Mouse (Mus musculus): ENCODE results near the gene Traf2. TPM values are rescaled to one million over a fixed set of nuclear protein-coding genes. Genes with fewer than 3 reads are reported as not detected.
A peak's percentile ranks its signal among the peaks of the same experiment; 100 is the strongest.
"Not testable (repeated sequence)": the region's sequence is repeated elsewhere in the genome, so short reads cannot be mapped to it uniquely, and the experiment has no call there.

Traf2 gene
- polyA plus RNA-seq, 1 experiment from 2014 or later: 10.6 TPM

DNA sequence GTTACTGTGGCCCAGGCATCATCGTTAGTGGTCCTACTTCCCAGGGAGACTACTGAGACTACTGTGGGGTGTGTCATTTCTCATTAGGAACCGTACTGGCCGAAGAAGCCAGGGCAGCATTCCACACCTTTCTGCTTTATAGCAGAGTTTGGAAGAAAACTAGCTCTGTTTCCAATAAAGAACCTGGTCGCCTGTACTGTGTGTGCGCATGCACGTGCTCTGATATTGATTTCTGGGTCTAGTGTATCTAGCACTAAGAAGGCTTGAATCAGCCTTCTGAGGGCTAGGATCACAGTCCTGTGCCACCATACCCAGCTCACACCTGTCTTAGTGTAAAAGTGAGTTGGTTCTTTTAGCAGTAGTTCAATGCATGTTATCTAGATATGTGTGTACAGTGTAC lies 12.0 kb upstream of the Traf2 start:
- DNase-seq (peak; percentile 45), ATAC-seq (no peak)
- peak overlapping the region; percentile 98 for H3K9ac ChIP-seq (replicated peaks)
- H3K27ac ChIP-seq (ENCODE audit: low read depth): peak overlapping the region; percentile 98; the same call in 1 of the 2 replicates
- H3K4me1 ChIP-seq (ENCODE audit: insufficient read depth): peaks cover 19% of the 10 kb centered on the region
- peak overlapping the region; percentile 99 for H3K4me2 ChIP-seq (ENCODE audit: low read depth, low read length)
- TF ChIP-seq EP300 (IDR thresholded peaks at IDR 0.05; ENCODE audit: low read depth) (no peak), CTCF (IDR thresholded peaks at IDR 0.05; ENCODE audit: low read depth) (no peak)
- 63% methylated on average over 6 of the region's 6 CpGs for WGBS (ENCODE audit: insufficient replicate concordance)
- H3K4me3 ChIP-seq (ENCODE audit: low read depth, low read length): peak overlapping the region; percentile 96
- H3K36me3 ChIP-seq (replicated peaks; ENCODE audit: insufficient read depth, low read length): peaks cover 42% of the 10 kb centered on the region
- H3K27me3 ChIP-seq (ENCODE audit: insufficient read depth, low read length): no peaks in the 10 kb centered on the region
- H3K9me3 ChIP-seq (ENCODE audit: low read length): no peaks in the 10 kb centered on the region

DNA sequence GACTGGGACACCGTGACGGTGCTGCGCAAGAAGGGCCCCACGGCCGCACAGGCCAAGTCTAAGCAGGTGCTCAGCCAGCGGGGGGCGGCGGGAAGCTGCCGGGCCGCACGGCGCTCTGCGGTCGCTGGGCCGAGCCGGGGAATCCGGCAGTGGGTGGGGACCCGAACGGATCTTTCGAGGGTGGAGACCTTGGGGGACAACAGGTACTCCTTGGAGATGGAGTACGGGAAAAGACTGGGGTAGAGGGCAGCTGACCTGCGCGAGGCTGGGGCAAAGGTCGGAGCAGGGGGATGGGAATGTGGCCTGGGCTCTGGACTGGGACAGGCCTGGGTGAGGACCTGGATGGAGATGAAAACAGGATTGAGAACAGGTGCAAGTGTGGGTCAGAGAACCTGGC lies 11.2 kb upstream of the Traf2 start:
- Histone ChIP-seq H3K9ac (replicated peaks) (peak overlapping the region; percentile 98), H3K27me3 (ENCODE audit: insufficient read depth, low read length) (no peaks in the 10 kb centered on the region), H3K9me3 (ENCODE audit: low read length) (no peaks in the 10 kb centered on the region), H3K4me2 (ENCODE audit: low read depth, low read length) (peak overlapping the region; percentile 99), H3K36me3 (replicated peaks; ENCODE audit: insufficient read depth, low read length) (peaks cover 35% of the 10 kb centered on the region), H3K4me3 (ENCODE audit: low read depth, low read length) (peak overlapping the region; percentile 96), H3K27ac (ENCODE audit: low read depth) (peak overlapping the region; percentile 98), H3K4me1 (ENCODE audit: insufficient read depth) (peaks cover 19% of the 10 kb centered on the region)
- ATAC-seq (peak; percentile 74), DNase-seq (peak; percentile 68)
- 1% methylated on average over 24 of the region's 24 CpGs for WGBS (ENCODE audit: insufficient replicate concordance)
- TF ChIP-seq CTCF (IDR thresholded peaks at IDR 0.05; ENCODE audit: low read depth) (no peak), EP300 (IDR thresholded peaks at IDR 0.05; ENCODE audit: low read depth) (no peak)

DNA sequence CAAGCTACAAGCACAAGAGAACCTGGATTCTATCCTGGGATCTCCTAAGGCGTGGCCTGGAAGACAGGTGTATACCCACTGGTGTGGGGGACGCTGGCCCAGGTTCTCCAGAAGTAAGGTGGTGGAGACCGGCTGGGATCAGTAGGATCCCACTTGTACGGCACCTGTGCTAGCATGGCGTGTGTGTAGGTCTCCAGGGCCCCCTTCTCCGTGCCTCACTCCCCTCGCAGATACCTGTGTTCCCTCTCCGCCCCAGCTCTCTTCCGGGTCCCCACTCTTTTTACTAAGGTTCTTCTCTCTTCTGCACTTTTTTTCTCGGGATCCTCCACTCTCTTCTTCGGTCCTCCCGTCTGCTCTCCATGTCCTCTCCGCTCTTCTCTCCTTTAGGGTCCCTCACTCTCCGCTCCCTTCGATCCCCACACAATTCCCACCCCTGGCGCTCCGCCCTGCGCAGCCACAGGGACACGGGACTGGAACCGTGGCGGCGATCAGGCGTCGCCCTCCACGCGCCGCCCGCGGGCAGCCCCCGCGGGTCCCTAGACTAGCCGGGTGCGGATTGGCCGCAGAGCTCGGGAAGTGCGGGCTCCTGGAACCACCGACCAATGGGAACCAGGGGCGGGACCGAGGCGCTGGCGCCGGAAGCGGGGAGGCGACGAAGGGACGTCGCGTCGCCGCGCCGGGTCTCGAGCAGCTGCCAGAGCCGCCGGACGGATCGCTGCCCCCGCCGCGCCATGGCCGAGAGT lies 10.7 kb upstream of the Traf2 start, which contains the start of gene Edf1:
Gene Edf1 (plus strand): TSS at position 627 of the 743 bp plus-strand sequence.
- peak; percentile 95 for DNase-seq
- ATAC-seq: peak; percentile 99
- peaks cover 29% of the 10 kb centered on the region for H3K36me3 ChIP-seq (replicated peaks; ENCODE audit: insufficient read depth, low read length)
- H3K27me3 ChIP-seq (ENCODE audit: insufficient read depth, low read length): no peaks in the 10 kb centered on the region
- no peaks in the 10 kb centered on the region for H3K9me3 ChIP-seq (ENCODE audit: low read length)
- H3K4me3 ChIP-seq (ENCODE audit: low read depth, low read length): peak within 1 kb of the TSS; percentile 96
- peak within 1 kb of the TSS; percentile 98 for H3K9ac ChIP-seq (replicated peaks)
- TF ChIP-seq CTCF (IDR thresholded peaks at IDR 0.05; ENCODE audit: low read depth) (no peak), EP300 (IDR thresholded peaks at IDR 0.05; ENCODE audit: low read depth) (no peak)
- peak within 1 kb of the TSS; percentile 98 for H3K27ac ChIP-seq (ENCODE audit: low read depth)
- under 1% methylated on average over 55 of the region's 61 CpGs for WGBS (ENCODE audit: insufficient replicate concordance)
- peak within 1 kb of the TSS; percentile 99 for H3K4me2 ChIP-seq (ENCODE audit: low read depth, low read length)
- H3K4me1 ChIP-seq (ENCODE audit: insufficient read depth): peaks cover 19% of the 10 kb centered on the region

DNA sequence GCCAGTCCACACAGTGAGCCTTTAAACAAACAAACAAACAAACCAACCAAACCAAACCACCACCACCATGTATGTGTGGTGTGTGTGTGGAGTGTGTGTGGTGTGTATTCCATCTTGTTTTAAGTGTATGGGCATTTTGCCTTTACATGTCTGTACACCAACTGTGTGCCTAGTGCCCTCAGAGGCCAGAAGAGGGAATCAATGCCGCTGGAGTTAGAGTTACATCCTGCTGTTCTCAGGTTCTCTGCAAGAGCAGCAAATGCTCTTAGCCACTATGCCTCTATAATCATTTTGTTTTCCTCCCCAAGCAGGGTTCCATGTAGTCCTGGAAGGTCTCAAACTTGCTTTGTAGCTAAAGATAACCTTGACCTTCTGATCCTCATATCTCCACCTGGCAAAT lies 9.6 kb upstream of the Traf2 start:
- Histone ChIP-seq H3K4me3 (ENCODE audit: low read depth, low read length) (no peak overlapping the region), H3K4me2 (ENCODE audit: low read depth, low read length) (no peak overlapping the region), H3K27me3 (ENCODE audit: insufficient read depth, low read length) (no peaks in the 10 kb centered on the region), H3K9me3 (ENCODE audit: low read length) (no peaks in the 10 kb centered on the region), H3K36me3 (replicated peaks; ENCODE audit: insufficient read depth, low read length) (peaks cover 18% of the 10 kb centered on the region), H3K27ac (ENCODE audit: low read depth) (no peak overlapping the region), H3K9ac (replicated peaks) (no peak overlapping the region), H3K4me1 (ENCODE audit: insufficient read depth) (peaks cover 19% of the 10 kb centered on the region)
- DNase-seq (no peak), ATAC-seq (no peak)
- 60% methylated on average over 1 of the region's 1 CpGs for WGBS (ENCODE audit: insufficient replicate concordance)
- TF ChIP-seq EP300 (IDR thresholded peaks at IDR 0.05; ENCODE audit: low read depth) (no peak), CTCF (IDR thresholded peaks at IDR 0.05; ENCODE audit: low read depth) (no peak)

DNA sequence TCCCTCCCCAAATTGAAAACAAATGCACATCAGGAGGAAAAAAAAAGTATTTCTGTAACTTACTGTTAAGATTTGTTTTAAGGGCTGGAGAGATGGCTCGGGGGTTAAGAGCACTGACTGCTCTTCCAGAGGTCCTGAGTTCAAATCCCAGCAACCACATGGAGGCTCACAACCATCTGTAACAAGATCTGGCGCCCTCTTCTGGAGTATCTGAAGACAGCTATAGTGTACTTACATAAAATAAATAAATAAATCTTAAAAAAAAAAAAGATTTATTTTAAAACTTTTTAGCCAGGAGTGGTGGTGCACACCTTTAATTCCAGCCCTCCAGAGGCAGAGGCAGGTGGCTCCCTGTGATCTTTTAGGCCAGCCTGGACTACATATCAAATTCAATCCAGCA lies 8.7 kb upstream of the Traf2 start:
- 42% methylated on average over 2 of the region's 2 CpGs for WGBS (ENCODE audit: insufficient replicate concordance)
- not testable (repeated sequence) for H3K27me3 ChIP-seq (ENCODE audit: insufficient read depth, low read length); DNase-seq

DNA sequence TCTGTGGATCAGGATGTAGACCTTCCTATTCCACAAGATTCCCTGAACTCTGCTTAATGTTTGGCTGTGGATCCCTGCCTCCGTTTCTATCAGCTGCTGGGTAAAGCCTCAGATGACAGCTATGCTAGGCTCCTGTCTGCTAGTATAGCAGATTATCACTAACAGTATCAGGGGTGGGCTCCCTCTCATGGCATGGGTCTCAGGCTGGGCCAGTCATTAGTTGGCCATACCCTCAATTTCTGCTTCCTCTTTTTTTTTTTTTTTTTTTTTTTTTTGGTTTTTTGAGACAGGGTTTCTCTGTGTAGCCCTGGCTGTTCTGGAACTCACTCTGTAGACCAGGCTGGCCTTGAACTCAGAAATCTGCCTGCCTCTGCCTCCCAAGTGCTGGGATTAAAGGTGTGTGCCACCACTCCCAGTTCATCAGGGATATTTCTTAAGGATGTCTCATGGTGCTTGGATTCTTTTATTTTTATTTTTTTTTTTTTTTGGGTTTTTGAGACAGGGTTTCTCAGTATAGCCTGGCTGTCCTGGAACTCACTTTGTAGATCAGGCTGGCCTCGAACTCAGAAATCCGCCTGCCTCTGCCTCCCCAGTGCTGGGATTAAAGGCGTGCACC lies 6.5 kb upstream of the Traf2 start:
- not testable (repeated sequence) for H3K27me3 ChIP-seq (ENCODE audit: insufficient read depth, low read length); H3K4me2 ChIP-seq (ENCODE audit: low read depth, low read length); H3K4me3 ChIP-seq (ENCODE audit: low read depth, low read length); H3K9ac ChIP-seq (replicated peaks); H3K27ac ChIP-seq (ENCODE audit: low read depth); H3K9me3 ChIP-seq (ENCODE audit: low read length); H3K4me1 ChIP-seq (ENCODE audit: insufficient read depth); DNase-seq; H3K36me3 ChIP-seq (replicated peaks; ENCODE audit: insufficient read depth, low read length); ATAC-seq
- WGBS (ENCODE audit: insufficient replicate concordance): 76% methylated on average over 4 of the region's 4 CpGs

More for the DNA sequence above, 8.7 kb upstream of the Traf2 start:
- H3K9me3 ChIP-seq (ENCODE audit: low read length); H3K9ac ChIP-seq (replicated peaks); H3K27ac ChIP-seq (ENCODE audit: low read depth); ATAC-seq; H3K4me2 ChIP-seq (ENCODE audit: low read depth, low read length); H3K4me3 ChIP-seq (ENCODE audit: low read depth, low read length): not testable (repeated sequence)
- TF ChIP-seq CTCF (IDR thresholded peaks at IDR 0.05; ENCODE audit: low read depth): peak; percentile 27; the same call in 1 of the 2 replicates
- Histone ChIP-seq H3K4me1 (ENCODE audit: insufficient read depth) (peaks cover 19% of the 10 kb centered on the region), H3K36me3 (replicated peaks; ENCODE audit: insufficient read depth, low read length) (peaks cover 12% of the 10 kb centered on the region)

All from liver, postnatal 0 days (tissue).